Mouse (Mus musculus): ENCODE measurements at regions not wholly inside any gene's neighbourhood (a gene's known extent, or its start where the extent isn't known, plus 50 kb on each side); places are given as distances from the start of the nearest gene placed in this dataset.

DNA sequence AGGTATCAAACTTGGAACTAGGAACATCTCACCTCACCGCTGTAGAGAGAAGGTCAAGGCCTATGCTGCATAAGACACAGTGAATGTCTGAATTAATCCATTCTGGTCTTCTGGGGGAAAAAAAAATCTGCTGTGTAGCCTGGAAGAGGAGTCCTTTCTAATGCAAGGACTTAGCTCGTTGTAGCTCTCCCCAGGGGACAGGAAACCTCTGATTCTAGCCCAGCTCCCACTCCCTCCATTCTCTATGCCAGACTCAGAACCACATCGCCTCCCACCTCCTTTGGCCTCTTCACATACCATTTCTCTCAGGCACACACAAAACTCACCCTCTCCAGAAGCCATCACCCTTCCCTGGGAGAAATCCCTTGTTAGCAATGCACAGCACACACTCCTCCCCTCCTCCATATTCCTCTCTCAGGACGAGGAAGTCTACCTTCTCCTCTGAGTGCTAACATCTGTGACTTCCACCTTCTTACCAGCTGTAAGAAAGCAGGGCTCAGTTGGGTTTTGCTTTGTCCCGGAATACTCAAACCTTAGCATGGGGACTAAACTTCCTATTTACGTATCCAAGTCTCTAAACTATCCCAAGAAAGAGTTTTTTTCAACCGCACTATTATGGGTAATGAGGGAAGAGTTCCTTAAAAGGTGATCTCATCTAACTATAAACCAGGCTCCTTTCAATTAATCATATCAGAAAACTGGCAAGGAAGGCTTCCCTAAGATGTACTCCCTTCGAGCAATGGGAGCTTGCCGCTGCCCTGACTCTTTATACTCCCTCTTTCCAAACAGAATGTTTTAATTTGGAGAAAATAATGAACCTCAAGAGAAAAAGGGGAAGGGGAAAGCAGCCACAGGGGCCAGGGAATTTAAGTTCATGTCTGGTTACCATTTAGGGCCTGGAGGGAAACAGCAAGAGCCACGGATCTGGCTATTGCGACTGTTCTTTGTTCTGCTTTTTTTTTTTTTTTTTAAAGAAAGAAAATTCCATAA is 167.2 kb upstream of the Dapk1 start:
- no peak for DNase-seq

DNA sequence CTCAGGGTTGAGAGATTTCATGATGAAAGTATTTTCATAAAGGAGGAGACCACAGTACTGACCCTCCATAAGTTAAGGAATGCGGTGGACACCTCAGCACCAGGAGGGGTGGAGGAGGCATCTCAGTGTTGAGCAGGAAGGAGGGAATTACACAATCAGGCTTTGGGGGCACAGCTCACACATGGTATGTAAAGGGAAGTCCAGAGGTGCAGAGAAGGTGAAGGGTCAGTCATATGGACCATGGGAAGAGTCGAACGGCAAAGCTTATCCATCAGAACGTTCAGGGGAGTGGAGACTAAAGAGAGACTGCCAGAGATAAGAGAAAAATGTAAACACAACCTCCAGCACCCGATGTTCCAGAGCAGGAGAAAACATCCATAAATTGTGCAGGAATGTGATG is 166.4 kb upstream of the Dapk1 start:
- DNase-seq = no peak

DNA sequence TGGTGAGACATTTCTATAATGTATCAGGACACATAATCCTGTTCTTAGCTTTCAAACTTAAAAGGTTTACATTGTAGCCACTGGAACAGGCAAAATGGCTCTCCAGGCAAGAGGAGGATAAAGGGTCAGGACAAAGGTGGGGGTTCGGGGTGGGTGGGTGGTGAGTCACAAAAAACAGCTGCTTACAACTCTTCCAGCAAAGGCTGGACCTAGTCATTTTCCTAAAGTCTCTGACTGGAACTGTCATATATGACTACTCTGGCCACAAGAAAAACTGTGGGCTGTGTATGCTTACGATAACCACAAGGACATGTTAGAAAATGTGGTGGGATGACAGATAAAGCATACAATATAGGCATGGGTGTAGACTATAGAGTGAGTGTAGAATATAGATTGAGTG is 163.6 kb upstream of the Dapk1 start:
- DNase-seq = no peak

DNA sequence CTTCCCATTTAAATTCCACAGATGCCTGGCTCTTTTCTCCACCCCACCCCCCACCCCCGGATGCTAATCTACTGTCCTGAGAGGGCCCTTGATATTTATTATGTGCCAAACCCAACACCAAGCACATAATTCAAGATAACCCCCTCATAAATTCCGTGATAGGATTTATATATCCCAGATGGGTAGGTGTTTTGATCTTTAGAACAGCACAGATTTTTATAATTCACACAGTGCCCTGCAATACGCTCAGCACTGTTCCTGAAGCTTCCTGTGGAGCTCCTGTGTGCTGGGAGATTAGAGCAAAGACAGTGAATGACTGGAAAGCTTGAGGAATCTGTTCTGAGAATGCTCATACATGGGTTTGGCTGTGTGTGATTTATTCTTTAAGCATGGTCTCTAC is 161.2 kb upstream of the Dapk1 start:
- DNase-seq = no peak

DNA sequence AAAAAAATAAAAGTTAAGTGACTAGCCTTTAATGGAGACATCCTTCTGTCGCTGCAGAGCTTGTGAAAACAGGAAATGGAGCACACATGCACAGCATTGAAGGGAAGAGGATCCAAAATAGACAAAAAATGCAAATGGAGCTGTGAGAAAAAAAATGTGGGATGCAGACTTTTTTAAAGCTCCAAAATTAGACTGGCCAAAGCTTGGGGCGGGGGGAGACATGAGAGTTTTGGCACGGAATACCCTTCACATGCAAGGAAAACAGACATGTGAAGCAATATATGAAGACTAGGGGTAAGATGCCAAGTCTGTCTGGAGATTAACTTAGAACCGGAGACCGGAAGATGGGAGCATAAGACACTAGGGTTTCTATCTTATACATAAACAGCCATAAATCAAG is 156.6 kb upstream of the Dapk1 start:
- no peak for DNase-seq

DNA sequence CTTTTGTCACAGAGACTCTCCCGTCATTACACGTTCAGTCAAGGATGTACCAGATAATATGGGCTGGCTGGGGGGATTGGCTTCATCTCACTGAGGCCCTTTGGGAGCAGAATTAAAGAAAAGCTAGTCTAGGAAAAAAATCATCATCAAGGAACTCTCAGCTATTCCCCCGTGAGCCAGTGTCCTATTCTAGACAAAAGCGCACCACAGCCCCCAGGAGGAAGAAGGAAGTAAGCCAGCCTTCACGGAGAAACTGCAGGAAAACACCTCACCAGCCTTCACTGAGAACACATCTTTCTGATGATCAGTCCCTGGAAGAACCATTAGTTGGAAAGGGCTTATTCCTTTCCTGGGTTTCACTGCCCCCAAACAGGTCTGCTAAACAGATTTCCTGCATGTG is 154.8 kb upstream of the Dapk1 start:
- no peak for DNase-seq

DNA sequence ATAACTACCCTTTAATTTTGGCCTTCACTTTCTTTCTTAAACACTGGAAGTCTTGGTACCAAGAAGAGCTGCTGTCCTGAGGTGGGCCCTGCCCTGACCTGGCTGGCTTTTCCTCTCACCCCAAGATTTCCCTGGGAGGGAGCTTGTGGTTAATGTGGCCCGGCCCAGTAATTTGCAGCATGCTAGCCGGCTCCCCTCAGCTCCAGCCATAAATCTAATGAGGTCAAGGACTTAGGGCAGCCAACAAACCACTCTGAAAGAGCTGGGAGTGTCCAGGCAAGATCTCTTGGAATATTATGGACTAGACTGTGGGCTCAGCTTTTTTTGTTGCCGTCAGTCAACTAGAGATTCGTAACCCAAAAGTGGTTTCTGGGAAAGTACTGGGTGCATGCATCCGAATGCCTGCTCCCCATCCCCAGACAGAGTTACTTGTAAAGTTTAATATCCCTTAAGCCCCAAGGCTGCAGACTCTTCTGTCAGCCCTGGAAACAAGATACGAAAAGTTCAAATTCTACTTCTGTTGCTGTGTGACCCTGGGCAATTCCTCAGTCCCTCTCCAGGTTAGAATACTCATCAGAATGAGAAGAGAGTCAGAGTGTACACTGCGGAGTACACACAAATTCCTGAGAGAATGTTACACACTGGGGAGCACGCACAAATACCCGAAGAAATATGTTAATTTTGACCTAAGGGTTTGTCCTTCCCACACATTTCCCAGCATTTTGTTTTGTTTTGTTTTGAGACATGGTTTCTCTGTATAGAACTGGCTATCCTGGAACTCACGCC is 150.8 kb upstream of the Dapk1 start:
- peak in 1 of 2 experiments; percentile 20 for DNase-seq

DNA sequence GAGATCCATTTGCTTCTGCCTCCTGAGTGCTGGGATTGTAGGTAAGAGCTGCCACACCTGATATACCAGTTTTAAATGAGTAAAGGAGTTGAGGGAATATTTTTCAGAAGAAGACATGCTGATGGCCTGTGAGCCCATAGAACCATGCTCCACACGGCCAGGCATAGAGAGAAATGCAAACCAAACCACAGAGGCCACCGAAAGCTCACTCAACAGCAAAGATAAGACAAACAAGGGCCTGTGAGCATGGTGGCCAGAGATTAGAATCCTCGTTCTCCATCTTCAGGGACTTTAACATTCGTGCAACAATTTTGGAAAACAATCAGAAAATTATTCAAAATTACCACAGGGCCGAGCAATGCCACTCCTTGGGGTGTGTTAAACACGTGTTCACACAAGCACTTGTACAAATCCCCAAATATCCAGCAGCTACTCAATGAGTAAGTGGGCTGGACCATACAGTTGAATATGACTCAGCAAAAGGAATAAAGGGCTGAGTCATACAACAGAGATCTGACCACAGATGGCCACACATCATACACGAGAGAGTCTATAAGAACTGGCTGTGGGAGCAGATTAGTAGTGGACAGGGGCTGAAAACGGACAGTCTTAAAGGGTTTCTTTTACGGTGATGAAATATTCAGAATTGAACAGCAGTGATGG is 147.8 kb upstream of the Dapk1 start:
- no peak for DNase-seq

DNA sequence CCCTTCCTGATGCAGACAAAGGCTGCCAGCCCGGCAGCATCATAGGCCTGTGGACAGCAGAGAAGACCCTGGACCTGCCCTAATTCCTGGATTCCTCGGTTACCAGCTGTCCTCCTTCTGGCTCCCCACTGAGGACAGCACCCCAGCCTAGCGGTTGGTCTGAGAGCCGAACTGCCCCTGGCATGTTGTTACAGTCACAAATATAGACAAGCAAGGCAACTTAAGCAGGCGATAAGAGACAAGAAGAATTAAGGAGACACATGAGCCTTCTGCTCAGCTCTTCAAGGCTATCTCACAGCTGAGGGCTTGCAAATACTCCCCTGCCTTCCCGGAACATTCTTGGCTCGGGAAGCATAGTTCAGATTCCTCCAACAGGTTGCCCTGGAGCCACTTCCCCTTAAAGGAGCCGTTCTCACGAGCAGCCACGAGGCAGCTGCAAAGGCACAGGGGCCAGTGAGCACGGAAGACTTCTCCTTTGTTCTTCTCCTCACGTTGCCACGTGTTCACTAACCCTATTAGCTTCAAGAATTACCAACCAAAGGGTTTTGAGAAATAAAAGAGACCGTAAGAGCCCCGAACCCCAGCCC is 146.6 kb upstream of the Dapk1 start:
- peak; percentile 65 to 68 for DNase-seq

DNA sequence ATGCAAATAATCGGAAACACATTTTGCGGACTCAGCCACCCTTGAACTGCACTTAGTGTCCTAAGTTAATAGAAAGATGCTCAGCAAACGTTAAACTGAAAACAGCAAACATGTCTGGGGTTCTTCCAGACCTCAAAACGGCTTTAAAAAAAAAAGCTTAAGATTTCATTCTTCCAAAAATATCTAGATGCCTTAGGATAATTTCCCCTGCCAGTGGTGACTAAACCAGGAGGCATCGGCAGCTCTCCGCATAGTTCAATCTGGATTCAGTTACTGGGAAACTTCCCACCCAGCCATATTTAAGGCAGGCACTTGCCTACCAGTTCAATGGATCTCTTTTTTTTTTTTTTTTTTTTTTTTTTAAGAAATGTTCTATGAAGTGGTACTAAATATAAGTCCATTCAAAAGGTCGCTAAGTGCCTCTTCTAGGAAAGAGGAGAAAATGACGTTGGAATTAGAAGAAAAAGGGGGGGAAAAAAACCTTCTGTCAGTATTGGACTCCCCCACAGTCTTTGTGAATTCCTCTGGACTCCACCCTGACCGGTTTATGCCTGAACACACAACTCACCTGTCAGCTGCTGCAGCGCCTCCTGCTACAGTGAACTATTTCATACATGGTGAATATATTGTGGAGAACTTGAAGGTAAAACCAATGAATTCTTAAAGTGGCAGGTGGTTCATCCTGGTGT is 145.7 kb upstream of the Dapk1 start:
- DNase-seq = no peak

DNA sequence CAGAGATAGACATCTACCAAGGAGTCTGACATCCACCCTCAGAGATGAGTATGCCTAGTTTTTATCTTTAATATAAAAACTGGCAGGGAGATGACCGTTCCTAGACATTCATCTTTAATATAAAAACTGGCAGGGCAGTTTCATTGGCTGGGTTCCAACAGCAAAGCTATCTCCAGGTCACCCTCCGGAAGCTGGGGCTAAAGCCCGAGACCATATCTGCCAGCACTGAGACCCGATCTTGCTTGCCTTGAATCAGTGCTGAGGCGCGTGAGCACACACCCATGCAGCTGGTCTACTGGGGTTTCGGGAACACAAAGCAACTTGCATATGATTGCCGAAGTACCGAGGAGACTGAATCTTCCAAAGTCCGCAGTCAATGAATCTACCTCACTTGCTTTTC is 144.5 kb upstream of the Dapk1 start:
- no peak for DNase-seq

DNA sequence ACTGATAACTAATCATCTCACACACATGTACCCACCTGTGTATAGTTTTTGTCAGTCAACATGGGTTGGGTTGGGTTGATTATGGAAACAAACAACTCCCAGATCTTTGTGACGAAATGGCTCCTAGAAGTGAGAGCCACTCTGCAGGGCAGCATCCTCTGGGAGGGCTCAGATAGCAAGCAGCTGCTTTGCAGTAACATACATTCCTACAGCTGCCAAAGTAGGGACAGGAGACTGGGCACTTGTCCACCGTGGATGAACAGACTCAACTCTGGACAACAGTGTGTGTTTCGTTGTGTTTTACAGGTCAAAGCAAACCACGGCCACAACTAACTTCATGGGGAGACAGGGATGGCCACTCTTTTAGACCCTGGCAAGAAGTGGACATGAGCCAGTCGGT is 142.7 kb upstream of the Dapk1 start:
- DNase-seq = no peak

DNA sequence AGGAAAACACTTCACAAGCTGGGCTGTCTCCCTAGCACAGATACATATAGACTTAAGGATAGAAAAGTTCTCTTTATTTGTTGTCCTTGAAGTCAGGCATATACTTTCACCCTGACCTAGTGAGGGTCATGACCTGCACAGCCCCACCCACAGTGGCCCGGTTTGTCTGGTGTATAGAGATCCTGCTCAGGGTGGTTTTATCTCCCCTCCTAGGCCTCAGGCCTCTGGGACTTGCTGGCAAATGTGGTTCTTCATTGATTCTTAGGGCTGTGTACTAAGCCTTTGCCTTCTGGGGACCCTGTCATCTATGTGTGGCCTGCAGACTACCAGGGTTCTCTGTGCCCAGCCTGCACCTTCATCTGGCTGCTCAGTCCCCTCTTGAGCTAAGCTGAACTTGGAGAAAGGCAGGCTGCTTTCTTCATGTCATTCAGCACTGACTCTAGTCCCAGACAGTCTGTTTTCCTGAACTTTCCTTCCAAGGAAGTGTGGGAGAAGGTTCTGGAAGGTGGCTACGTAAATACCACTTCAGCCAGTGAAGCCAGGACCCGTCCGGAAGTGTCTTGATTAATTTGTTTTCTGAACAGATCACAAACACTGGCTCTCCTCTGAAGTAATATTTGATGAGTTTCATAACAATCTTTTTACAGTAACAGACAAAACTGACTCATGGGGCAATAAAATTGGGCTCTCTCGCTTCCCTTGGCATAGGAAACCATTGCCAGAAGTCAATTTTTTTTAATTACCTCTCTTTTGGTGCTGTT is 135.0 kb upstream of the Dapk1 start:
- no peak for DNase-seq

DNA sequence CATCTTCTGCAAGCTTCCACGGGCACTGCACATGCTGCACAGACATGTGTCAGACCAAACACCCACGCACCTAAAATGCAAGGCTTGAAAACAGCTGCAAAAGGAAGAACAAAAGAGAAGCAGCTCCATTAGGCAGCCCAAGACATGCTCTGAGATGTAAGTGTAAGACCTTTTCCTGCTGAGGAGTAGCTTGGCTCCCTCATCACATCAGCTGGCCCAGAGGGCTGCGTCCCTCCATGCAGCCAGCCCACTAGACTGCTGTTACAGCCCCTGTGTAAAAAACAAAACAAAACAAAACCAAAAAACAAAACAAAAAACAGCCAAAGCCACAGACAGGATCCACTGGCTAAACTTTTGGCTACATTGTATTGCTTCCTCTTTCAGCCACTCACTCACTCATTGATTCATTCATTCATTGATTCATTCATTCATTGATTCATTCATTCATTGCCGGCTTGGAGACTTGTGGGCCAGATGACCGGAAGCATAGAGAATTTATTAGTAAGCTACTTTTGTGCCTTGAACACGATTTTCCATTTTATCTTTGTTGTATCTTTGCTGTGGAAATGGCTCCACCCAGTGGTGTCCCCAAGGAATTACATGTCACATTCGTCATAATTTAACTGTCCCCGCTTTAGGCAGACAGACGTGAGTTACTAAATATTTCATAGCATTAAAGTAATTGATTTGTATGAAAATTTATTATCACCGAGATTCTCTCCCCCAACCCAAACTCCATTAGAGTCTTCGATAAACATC is 133.7 kb upstream of the Dapk1 start:
- peak; percentile 27 to 34 for DNase-seq

DNA sequence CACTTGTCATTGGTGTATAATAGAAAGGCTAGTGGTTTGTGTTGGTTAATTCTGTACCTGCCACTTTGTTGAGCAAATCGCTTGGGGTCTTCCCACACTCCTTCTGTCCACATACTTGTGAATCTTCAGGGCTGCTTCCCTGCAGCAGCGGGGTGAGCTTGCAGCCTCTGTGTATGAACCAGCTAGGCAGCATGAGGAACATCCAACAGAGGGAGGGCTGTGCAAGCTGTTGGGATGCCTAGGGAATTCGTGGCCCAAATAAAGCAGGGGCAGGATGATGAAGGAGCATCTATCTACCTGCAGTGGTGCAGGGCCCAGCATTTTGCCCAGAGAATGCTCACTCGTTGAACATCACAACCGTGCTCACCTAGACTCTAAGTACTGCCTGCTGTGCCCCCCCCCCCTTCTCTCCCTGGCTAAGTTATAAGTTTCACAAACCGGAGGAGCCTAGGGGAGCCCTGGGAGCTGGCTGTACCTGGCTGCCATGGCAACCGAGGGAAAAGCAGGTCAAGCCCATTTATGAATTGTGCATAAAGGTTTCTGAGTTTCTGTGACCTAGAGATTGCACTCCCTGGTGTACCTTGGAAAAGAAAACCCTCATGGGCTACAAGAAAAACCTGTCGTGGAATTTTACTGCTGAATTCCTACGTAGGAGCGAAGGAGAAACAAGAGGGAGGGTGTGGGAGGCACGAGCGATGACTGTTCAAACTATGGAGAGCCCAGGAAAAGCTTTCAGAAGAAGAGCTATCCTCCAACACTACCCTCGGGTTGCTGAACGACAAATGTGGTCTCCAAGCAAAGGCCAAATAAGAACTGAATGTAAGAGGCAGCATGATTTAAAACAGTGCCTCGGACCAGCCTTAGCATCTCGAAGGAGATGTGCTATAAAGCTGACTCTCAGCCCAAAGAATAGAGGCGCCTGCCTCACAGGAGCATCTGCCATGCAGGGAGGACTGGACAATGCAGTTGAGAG is 131.0 kb upstream of the Dapk1 start:
- DNase-seq = no peak

DNA sequence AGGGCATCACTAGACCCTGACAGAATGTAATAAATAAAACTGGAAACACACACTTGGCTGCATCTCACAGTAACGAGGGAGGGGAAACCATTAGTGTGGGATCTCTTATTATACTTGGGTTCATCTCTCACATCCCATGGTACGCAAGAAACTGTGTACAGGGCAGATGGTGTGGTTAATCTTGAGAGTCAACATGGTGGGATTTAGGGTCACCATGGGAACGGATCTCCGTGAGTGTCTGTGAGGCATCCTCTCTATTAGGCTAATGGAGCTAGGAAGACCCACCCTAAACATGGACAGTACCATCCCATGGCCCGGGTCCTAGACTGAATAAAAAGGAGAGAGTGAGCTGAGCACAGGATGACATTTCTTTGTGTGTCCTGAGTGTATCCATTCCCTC is 130.1 kb upstream of the Dapk1 start:
- DNase-seq = no peak

DNA sequence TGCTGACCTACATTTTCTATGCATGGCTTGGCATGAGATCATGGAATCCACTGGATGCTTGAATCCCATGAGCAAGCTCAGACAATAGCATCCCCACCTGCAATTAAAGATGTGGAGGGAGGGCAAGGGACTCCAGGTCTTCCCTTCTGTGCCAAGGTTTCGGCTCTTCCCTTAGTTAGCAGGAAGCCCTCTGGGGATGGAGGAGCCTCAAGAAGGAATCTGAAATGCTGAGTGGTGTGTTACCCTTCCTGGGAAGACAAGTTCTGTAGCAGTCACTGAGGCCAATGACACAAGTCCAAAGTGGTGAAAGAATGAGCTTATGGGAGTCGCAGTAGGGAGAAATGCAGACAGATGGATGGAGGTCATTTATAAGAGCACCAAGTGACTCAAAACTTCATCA is 125.4 kb upstream of the Dapk1 start:
- no peak for DNase-seq

DNA sequence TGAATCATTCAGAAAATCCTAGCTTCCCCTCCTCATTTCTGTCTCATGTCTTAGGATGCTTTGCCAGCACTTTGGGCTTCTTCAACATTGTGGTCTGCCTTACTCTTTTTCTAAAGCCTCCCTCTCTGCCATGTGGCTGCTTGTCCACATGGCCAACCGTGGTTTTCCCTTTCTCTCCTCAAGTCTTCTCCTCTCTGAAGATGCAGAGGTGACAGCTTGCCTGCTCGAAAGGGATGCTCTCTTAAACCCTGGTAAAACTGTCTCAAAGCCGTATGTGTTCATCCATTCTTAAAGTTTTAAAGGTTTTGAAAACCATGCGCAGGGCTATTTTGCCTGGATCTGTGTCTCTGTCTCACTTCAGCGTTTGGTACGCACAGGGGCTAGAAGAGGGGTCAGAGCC is 123.4 kb upstream of the Dapk1 start:
- no peak for DNase-seq

DNA sequence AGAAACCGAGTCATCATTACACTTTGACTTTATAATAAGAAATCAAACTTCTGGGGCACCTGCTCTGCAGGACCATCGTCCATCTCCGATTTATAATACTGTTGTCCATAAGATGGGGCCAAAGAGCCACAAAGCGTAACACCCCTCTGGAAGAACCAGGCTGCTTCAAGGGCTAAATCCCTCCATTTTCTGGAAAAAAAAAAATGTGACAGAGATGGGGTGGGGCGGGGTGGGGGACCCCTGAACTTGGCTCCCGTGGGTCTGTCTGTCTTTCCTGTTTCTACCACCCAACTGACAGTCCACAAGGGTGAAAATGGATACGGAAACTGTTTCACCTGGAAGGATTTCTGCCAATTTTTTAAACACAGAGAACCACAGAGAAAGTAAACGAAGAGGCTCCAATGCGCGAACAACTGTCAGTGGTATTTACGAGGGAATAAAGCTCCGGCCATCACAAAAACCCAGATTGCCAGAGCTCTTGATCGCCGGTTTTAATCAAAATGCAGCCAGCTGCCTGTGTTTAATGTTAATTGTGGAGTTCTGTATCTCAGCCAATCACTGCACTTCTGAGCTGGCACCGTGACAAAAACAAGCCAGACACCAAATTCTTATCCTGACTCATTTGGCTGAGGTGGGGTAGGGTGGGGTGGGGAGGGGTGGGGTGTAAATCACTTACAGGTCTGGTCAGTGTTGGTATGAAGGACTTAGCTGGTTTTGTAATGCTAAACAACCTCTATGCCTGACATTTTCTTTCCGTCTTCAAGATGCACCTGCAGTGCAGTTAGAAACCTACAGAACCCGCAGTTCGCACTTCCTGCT is 122.5 kb upstream of the Dapk1 start:
- peak; percentile 40 to 55 for DNase-seq

Measured in lung, adult 18-20 months (tissue).